Mouse (Mus musculus): ENCODE data around the gene Vps39. TPM values are rescaled to one million over a fixed set of nuclear protein-coding genes. Genes with fewer than 3 reads are reported as not detected.

Vps39 gene
- polyA plus RNA-seq, 1 experiment from 2014 or later: 28.3 TPM

- Histone ChIP-seq H3K36me3 (ENCODE audit: control insufficient read depth, insufficient read depth, low read length) (no peaks in the 10 kb centered on the region), H3K4me1 (ENCODE audit: control insufficient read depth, insufficient read depth, low read length) (no peaks in the 10 kb centered on the region), H3K9me3 (ENCODE audit: control insufficient read depth, low read length) (no peaks in the 10 kb centered on the region), H3K27me3 (ENCODE audit: control insufficient read depth, insufficient read depth, low read length) (no peaks in the 10 kb centered on the region), H3K27ac (replicated peaks; ENCODE audit: low read depth, low read length) (no peak overlapping the region), H3K4me2 (ENCODE audit: low read depth, severe bottlenecking) (no peak overlapping the region), H3K4me3 (ENCODE audit: low read depth, low read length) (no peak overlapping the region), H3K9ac (ENCODE audit: low read length) (no peak overlapping the region)
- DNase-seq (ENCODE audit: low spot score) (no peak), ATAC-seq (ENCODE audit: insufficient number of reproducible peaks, low FRiP score, low TSS enrichment, low read depth) (no peak)
- 79% methylated on average over 4 of the region's 4 CpGs for WGBS
Observed at GRCm38 (mm10) chr2:120314487-120314886, 38.5 kb downstream of the Vps39 start.

- Histone ChIP-seq H3K9ac (ENCODE audit: low read length) (no peak within 1 kb of the TSS), H3K9me3 (ENCODE audit: control insufficient read depth, low read length) (no peaks in the 10 kb centered on the region), H3K4me3 (ENCODE audit: low read depth, low read length) (no peak within 1 kb of the TSS), H3K27ac (replicated peaks; ENCODE audit: low read depth, low read length) (no peak within 1 kb of the TSS), H3K27me3 (ENCODE audit: control insufficient read depth, insufficient read depth, low read length) (no peaks in the 10 kb centered on the region), H3K4me1 (ENCODE audit: control insufficient read depth, insufficient read depth, low read length) (no peaks in the 10 kb centered on the region), H3K4me2 (ENCODE audit: low read depth, severe bottlenecking) (no peak within 1 kb of the TSS), H3K36me3 (ENCODE audit: control insufficient read depth, insufficient read depth, low read length) (no peaks in the 10 kb centered on the region)
- no peak for DNase-seq (ENCODE audit: low spot score)
- ATAC-seq (ENCODE audit: insufficient number of reproducible peaks, low FRiP score, low TSS enrichment, low read depth): no peak
- WGBS: 44% methylated on average over 3 of the region's 3 CpGs
Observed at GRCm38 (mm10) chr2:120313976-120314375, 39.0 kb downstream of the Vps39 start, which contains the start of gene Pla2g4f. Gene Pla2g4f, minus strand, starts transcription at chr2:120314165.

- H3K27me3 ChIP-seq (ENCODE audit: control insufficient read depth, insufficient read depth, low read length): no peaks in the 10 kb centered on the region
- WGBS: 85% methylated on average over 7 of the region's 7 CpGs
- ATAC-seq (ENCODE audit: insufficient number of reproducible peaks, low FRiP score, low TSS enrichment, low read depth): no peak
- H3K9me3 ChIP-seq (ENCODE audit: control insufficient read depth, low read length): no peaks in the 10 kb centered on the region
- no peaks in the 10 kb centered on the region for H3K4me1 ChIP-seq (ENCODE audit: control insufficient read depth, insufficient read depth, low read length)
- H3K4me3 ChIP-seq (ENCODE audit: low read depth, low read length): no peak overlapping the region
- no peak overlapping the region for H3K9ac ChIP-seq (ENCODE audit: low read length)
- H3K4me2 ChIP-seq (ENCODE audit: low read depth, severe bottlenecking): no peak overlapping the region
- H3K27ac ChIP-seq (replicated peaks; ENCODE audit: low read depth, low read length): no peak overlapping the region
- DNase-seq (ENCODE audit: low spot score): no peak
- H3K36me3 ChIP-seq (ENCODE audit: control insufficient read depth, insufficient read depth, low read length): no peaks in the 10 kb centered on the region
Observed at GRCm38 (mm10) chr2:120312276-120312825, 40.6 kb downstream of the Vps39 start.

DNA sequence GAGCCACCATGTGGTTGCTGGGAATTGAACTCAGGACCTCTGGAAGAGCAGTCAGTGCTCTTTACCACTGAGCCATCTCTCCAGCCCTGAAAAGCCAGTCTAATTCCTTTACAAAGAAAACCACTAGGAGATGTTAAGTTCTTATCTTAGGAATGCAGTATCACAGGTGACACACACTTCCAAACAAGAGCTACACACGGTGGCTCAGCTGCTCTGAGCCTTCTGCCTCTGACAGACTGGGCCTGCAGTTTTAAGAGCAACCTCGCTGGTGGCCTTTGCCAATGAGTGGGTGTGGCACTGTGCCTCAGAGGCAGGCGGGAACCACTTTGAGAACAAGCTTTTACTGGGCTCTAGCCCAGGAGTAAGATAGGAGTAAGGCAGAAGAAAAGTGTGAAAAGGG lies 48.8 kb downstream of the Vps39 start:
- Histone ChIP-seq H3K36me3 (ENCODE audit: control insufficient read depth, insufficient read depth, low read length) (no peaks in the 10 kb centered on the region), H3K9ac (ENCODE audit: low read length) (no peak overlapping the region), H3K4me3 (ENCODE audit: low read depth, low read length) (no peak overlapping the region), H3K27me3 (ENCODE audit: control insufficient read depth, insufficient read depth, low read length) (no peaks in the 10 kb centered on the region), H3K27ac (replicated peaks; ENCODE audit: low read depth, low read length) (no peak overlapping the region), H3K9me3 (ENCODE audit: control insufficient read depth, low read length) (no peaks in the 10 kb centered on the region), H3K4me2 (ENCODE audit: low read depth, severe bottlenecking) (no peak overlapping the region), H3K4me1 (ENCODE audit: control insufficient read depth, insufficient read depth, low read length) (no peaks in the 10 kb centered on the region)
- DNase-seq (ENCODE audit: low spot score) (no peak), ATAC-seq (ENCODE audit: insufficient number of reproducible peaks, low FRiP score, low TSS enrichment, low read depth) (no peak)
- 26% methylated on average over 3 of the region's 3 CpGs for WGBS

GRCm38 (mm10) chr2:120301076-120301475 lies 51.9 kb downstream of the Vps39 start:
- H3K9ac ChIP-seq (ENCODE audit: low read length): no peak overlapping the region
- no peak for ATAC-seq (ENCODE audit: insufficient number of reproducible peaks, low FRiP score, low TSS enrichment, low read depth)

GRCm38 (mm10) chr2:120299866-120300265 lies 53.1 kb downstream of the Vps39 start:
- WGBS: 80% methylated on average over 4 of the region's 4 CpGs

More at GRCm38 (mm10) chr2:120301076-120301475, 51.9 kb downstream of the Vps39 start:
- Histone ChIP-seq H3K4me2 (ENCODE audit: low read depth, severe bottlenecking) (no peak overlapping the region), H3K9me3 (ENCODE audit: control insufficient read depth, low read length) (no peaks in the 10 kb centered on the region), H3K4me1 (ENCODE audit: control insufficient read depth, insufficient read depth, low read length) (no peaks in the 10 kb centered on the region), H3K4me3 (ENCODE audit: low read depth, low read length) (no peak overlapping the region), H3K36me3 (ENCODE audit: control insufficient read depth, insufficient read depth, low read length) (no peaks in the 10 kb centered on the region), H3K27me3 (ENCODE audit: control insufficient read depth, insufficient read depth, low read length) (no peaks in the 10 kb centered on the region), H3K27ac (replicated peaks; ENCODE audit: low read depth, low read length) (no peak overlapping the region)
- 93% methylated on average over 6 of the region's 6 CpGs for WGBS
- DNase-seq (ENCODE audit: low spot score): no peak

DNA sequence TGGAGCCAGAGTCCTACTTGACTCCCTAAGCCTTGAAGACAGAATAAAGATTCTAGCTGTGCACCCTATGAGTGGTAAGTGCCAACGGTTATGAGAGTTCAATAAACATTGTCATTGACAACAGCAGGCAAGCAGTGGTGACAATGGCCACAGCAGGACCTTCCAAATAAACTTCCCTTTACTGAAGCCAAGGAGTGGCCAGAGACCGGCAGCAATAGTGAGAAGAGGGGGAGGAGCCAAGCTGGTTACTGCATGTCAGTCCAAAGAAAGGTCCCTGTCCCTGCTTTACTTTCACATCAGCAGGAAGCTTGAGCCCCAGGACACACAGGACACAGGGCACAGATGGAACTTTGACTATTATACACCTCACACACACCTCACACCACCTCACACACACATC lies 56.8 kb downstream of the Vps39 start:
- ATAC-seq (ENCODE audit: insufficient number of reproducible peaks, low FRiP score, low TSS enrichment, low read depth): no peak

More at GRCm38 (mm10) chr2:120299866-120300265, 53.1 kb downstream of the Vps39 start:
- Histone ChIP-seq H3K9me3 (ENCODE audit: control insufficient read depth, low read length) (no peaks in the 10 kb centered on the region), H3K4me2 (ENCODE audit: low read depth, severe bottlenecking) (no peak overlapping the region), H3K27ac (replicated peaks; ENCODE audit: low read depth, low read length) (no peak overlapping the region), H3K9ac (ENCODE audit: low read length) (no peak overlapping the region), H3K4me1 (ENCODE audit: control insufficient read depth, insufficient read depth, low read length) (no peaks in the 10 kb centered on the region), H3K4me3 (ENCODE audit: low read depth, low read length) (no peak overlapping the region), H3K36me3 (ENCODE audit: control insufficient read depth, insufficient read depth, low read length) (no peaks in the 10 kb centered on the region), H3K27me3 (ENCODE audit: control insufficient read depth, insufficient read depth, low read length) (no peaks in the 10 kb centered on the region)
- no peak for DNase-seq (ENCODE audit: low spot score)
- no peak for ATAC-seq (ENCODE audit: insufficient number of reproducible peaks, low FRiP score, low TSS enrichment, low read depth)

DNA sequence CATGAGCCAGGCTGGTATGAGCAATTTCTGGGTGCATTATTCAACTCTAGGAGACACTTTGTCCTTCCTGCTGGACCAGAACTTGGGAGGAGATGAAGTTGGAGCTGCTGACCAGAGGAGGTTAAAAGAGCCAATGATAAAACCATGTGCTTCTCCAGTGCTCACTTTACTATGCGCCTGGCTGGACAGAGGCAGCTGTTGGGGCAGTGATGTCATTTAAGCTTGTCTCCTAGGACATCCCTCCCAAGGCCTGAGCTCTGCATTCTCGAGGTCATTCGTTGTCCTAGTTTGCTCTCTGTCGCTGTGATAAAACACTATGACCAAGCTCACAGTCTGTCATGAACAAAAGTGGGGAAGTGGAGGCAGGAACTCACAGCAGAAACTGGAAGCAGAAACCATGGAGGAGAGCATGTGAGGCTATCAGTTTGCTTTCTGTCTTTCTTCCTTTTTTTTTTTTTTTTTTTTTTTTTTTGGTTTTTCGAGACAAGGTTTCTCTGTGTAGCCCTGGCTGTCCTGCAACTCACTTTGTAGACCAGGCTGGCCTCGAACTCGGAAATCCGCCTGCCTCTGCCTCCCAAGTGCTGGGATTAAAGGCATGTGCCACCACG lies 61.4 kb downstream of the Vps39 start:
- WGBS: 92% methylated on average over 8 of the region's 9 CpGs
- ATAC-seq (ENCODE audit: insufficient number of reproducible peaks, low FRiP score, low TSS enrichment, low read depth) (no peak), DNase-seq (ENCODE audit: low spot score) (no peak)
- Histone ChIP-seq H3K4me1 (ENCODE audit: control insufficient read depth, insufficient read depth, low read length) (no peaks in the 10 kb centered on the region), H3K36me3 (ENCODE audit: control insufficient read depth, insufficient read depth, low read length) (no peaks in the 10 kb centered on the region), H3K27ac (replicated peaks; ENCODE audit: low read depth, low read length) (no peak overlapping the region), H3K4me3 (ENCODE audit: low read depth, low read length) (no peak overlapping the region), H3K9ac (ENCODE audit: low read length) (no peak overlapping the region), H3K9me3 (ENCODE audit: control insufficient read depth, low read length) (no peaks in the 10 kb centered on the region), H3K4me2 (ENCODE audit: low read depth, severe bottlenecking) (no peak overlapping the region), H3K27me3 (ENCODE audit: control insufficient read depth, insufficient read depth, low read length) (no peaks in the 10 kb centered on the region)

More for the DNA sequence above, 56.8 kb downstream of the Vps39 start:
- Histone ChIP-seq H3K36me3 (ENCODE audit: control insufficient read depth, insufficient read depth, low read length) (no peaks in the 10 kb centered on the region), H3K4me1 (ENCODE audit: control insufficient read depth, insufficient read depth, low read length) (no peaks in the 10 kb centered on the region), H3K9ac (ENCODE audit: low read length) (no peak overlapping the region), H3K27ac (replicated peaks; ENCODE audit: low read depth, low read length) (no peak overlapping the region), H3K4me2 (ENCODE audit: low read depth, severe bottlenecking) (no peak overlapping the region), H3K27me3 (ENCODE audit: control insufficient read depth, insufficient read depth, low read length) (no peaks in the 10 kb centered on the region), H3K4me3 (ENCODE audit: low read depth, low read length) (no peak overlapping the region), H3K9me3 (ENCODE audit: control insufficient read depth, low read length) (no peaks in the 10 kb centered on the region)
- 20% methylated on average over 2 of the region's 2 CpGs for WGBS
- DNase-seq (ENCODE audit: low spot score): no peak

DNA sequence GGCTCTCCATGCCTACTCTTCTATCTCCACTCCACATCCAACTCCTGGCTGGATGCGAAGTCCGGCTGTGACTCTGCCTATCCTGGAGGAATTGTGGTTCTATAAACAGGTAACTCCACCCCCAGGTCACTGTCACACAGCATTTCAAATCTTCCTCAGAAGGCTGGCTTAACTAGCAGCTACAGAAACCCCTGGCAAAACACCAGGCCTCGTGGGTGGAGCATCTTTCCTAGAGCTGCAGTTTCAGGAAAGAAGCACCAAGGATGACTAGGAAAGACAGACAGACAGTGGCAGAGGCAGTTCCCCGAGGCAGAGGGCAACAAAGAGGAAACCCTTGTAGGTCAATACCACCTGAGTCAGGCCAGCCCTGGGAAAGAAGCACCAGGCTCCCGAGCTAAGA lies 63.9 kb downstream of the Vps39 start, which contains the start of gene Pla2g4d:
Gene Pla2g4d (minus strand): TSS at position 203 of the 400 bp plus-strand sequence.
- H3K36me3 ChIP-seq (ENCODE audit: control insufficient read depth, insufficient read depth, low read length): no peaks in the 10 kb centered on the region
- 81% methylated on average over 5 of the region's 5 CpGs for WGBS
- no peak for ATAC-seq (ENCODE audit: insufficient number of reproducible peaks, low FRiP score, low TSS enrichment, low read depth)

More for the DNA sequence above, 63.9 kb downstream of the Vps39 start, which contains the start of gene Pla2g4d:
- H3K27me3 ChIP-seq (ENCODE audit: control insufficient read depth, insufficient read depth, low read length): no peaks in the 10 kb centered on the region
- no peak for DNase-seq (ENCODE audit: low spot score)
- H3K4me2 ChIP-seq (ENCODE audit: low read depth, severe bottlenecking): no peak within 1 kb of the TSS
- H3K27ac ChIP-seq (replicated peaks; ENCODE audit: low read depth, low read length): no peak within 1 kb of the TSS
- no peak within 1 kb of the TSS for H3K4me3 ChIP-seq (ENCODE audit: low read depth, low read length)
- H3K9ac ChIP-seq (ENCODE audit: low read length): no peak within 1 kb of the TSS
- H3K4me1 ChIP-seq (ENCODE audit: control insufficient read depth, insufficient read depth, low read length): no peaks in the 10 kb centered on the region
- H3K9me3 ChIP-seq (ENCODE audit: control insufficient read depth, low read length): no peaks in the 10 kb centered on the region

Data from limb, embryonic 11.5 days (tissue).